Mouse (Mus musculus) testis, adult 2 months (tissue): Measurements from ENCODE around the gene Efna1.

Experiments used
- CTCF ChIP-seq: fragments of 200-500 bp; IDR thresholded peaks from 2 replicates; pipeline ENCODE4 v1.5.1; 2012; ENCODE audit warnings: low read depth, mild to moderate bottlenecking, inconsistent platforms, low read length, moderate library complexity; ENCODE audit not compliant: control insufficient read depth, insufficient read depth, insufficient replicate concordance
- POLR2A ChIP-seq: fragments of 200-500 bp; IDR thresholded peaks from 2 replicates; pipeline ENCODE4 v1.6.1; 2012; ENCODE audit warnings: low read depth, mild to moderate bottlenecking, inconsistent platforms, low read length, moderate library complexity; ENCODE audit not compliant: control insufficient read depth

GRCm38 (mm10) chr3:89317246-89317645 is 36.3 kb upstream of the Efna1 start:
- no peak for TF ChIP-seq CTCF
- no peak for TF ChIP-seq POLR2A
